Mouse (Mus musculus) kidney, adult 2 months (tissue): ENCODE results near the gene Glis3. TPM values are rescaled to one million over a fixed set of nuclear protein-coding genes. Genes with fewer than 3 reads are reported as not detected.

Source experiments
- DNase-seq: peaks from one replicate; pipeline ENCODE4 v3.0.0; 2021
- H3K27ac ChIP-seq: fragments of 200-500 bp; 2 replicates; pipeline ENCODE4 v1.5.1; 2012; ENCODE audit warnings: low read depth, low read length, control low read depth, inconsistent platforms; ENCODE audit not compliant: insufficient read depth
- H3K27me3 ChIP-seq: fragments of 200-500 bp; replicated peaks from 2 replicates; pipeline ENCODE4 v1.6.1; 2012; ENCODE audit warnings: mild to moderate bottlenecking, moderate library complexity, low read length, inconsistent platforms; ENCODE audit not compliant: control insufficient read depth, insufficient read depth
- H3K36me3 ChIP-seq: fragments of 200-500 bp; 2 replicates; pipeline ENCODE4 v1.6.1; 2012; ENCODE audit warnings: mild to moderate bottlenecking, moderate library complexity, low read length, inconsistent platforms; ENCODE audit not compliant: control insufficient read depth, insufficient read depth
- H3K4me1 ChIP-seq: fragments of 200-500 bp; 2 replicates; pipeline ENCODE4 v1.6.1; 2011; ENCODE audit warnings: low read length; ENCODE audit not compliant: control insufficient read depth, insufficient read depth
- H3K4me3 ChIP-seq: fragments of 200-500 bp; 2 replicates; pipeline ENCODE4 v1.5.1; 2011; ENCODE audit warnings: mild to moderate bottlenecking, low read depth, low read length, control low read depth; ENCODE audit not compliant: insufficient read depth
- CTCF ChIP-seq: fragments of 200-500 bp; conservative IDR thresholded peaks from 2 replicates; pipeline ENCODE4 v1.5.1; 2011; ENCODE audit warnings: low read depth, mild to moderate bottlenecking, control low read depth, low read length, moderate library complexity, mixed read lengths; ENCODE audit not compliant: insufficient read depth, insufficient read length
- POLR2A ChIP-seq: fragments of 200-500 bp; IDR thresholded peaks from one replicate; pipeline ENCODE4 v1.6.1; 2011; ENCODE audit warnings: low read depth, low read length, control low read depth
- WGBS: fragments of 180-500 bp; shearing (Covaris S2); methylation state at CpG from one replicate; pipeline ENCODE4 v1.1.7; 2018; 5-methylcytosine and 5-hydroxymethylcytosine counted together
- polyA plus RNA-seq: library from polyadenylated mRNA; depleted of rRNA; stranded (reverse); fragments of >200 nt; gene quantifications from 2 replicates; pipeline ENCODE4 v1.2.3, GENCODE M21; 2012

Glis3 gene
- polyA plus RNA-seq, 1 experiment = 23.7 TPM

DNA sequence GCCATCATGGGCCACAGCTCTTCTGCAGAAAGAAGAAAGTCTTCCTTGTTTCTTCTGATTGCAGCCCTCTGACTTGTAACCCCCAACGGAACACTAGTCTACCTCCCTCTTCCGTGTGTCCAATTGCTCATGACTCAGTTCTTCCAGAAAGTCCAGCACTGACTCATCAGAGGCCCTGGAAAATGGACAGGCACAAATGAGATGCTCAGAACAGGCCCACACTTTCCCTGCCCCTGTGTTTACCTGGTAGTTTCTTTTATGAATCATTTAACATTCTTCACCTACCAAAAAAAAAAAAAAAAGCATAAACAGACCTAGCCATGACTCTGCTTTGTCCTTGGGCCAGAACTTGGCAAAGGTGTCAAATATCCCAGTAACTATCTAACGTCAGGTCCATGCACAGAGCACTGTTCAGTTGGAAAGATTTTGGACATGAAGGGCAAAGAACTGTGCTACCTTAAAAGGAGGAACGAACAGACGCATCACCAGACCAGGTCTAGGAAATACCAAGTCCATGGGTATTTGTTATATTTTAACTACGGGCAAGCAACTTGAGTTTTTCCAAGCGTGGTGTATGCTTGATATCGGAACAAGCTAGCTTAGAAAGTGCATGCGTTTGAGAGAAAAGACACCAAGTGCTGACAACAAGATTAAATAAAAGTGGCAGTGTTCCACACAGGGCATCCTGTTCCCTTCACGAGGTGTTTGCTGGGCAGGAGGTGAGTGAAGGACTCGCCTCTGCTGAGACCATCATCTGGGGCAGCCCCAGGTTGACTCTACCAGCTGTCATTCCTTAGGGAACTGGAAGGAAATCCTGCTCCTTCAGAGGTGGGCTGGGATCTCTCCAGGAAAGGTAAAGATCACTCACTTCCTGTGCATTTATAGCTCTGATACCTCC is 58.0 kb downstream of the Glis3 start:
- DNase-seq = peak; percentile 94
- WGBS = 31% methylated on average over 11 of the region's 11 CpGs
- Histone ChIP-seq H3K27ac (peak overlapping the region; percentile 93), H3K27me3 (no peaks in the 10 kb centered on the region), H3K36me3 (no peaks in the 10 kb centered on the region), H3K4me1 (peaks cover 40% of the 10 kb centered on the region), H3K4me3 (no peak overlapping the region)
- TF ChIP-seq CTCF (no peak), POLR2A (no peak)

DNA sequence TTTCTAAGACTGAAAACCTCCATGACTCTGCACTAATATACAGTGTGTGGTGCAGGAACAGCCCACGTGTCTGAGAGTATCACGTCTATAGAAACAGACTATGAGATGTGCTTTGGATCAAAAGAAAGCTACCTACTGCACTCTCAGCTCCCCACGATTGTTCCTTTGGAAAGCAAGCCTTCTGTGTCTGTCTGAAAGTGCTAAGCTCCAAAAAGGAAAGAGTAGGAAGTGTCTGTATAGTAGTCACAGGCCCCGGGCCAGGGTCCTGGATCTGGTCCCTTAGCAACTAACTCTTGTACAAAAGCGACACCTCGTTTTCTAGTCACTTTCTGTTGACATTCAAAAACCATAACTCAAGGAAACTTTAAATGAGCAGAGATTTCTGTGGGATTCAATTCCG is 62.1 kb downstream of the Glis3 start:
- Histone ChIP-seq H3K27me3 (no peaks in the 10 kb centered on the region), H3K36me3 (no peaks in the 10 kb centered on the region), H3K4me3 (no peak overlapping the region), H3K4me1 (peaks cover 34% of the 10 kb centered on the region), H3K27ac (peak overlapping the region; percentile 74)
- TF ChIP-seq POLR2A = no peak
- TF ChIP-seq CTCF = no peak
- WGBS = 85% methylated on average over 7 of the region's 7 CpGs
- no peak for DNase-seq

DNA sequence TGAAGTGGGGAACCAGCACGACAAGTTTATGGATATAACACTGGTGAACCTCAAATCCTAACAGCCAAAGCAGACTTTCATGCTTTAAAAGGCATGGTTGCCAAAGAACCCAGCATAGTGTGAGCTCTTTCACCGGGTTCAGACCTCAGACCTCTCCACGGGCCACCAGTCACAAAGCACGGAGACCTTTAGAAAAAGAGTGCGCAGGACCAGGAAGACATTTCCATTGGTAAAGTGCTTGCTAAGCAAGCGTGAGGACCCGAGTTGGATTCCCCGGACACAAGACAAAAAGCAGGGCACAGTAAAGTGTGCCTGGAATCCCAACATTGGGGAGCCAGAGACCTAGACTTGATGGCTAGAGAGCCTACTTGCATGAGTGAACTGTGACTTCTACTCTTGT is 62.7 kb downstream of the Glis3 start:
- no peaks in the 10 kb centered on the region for H3K36me3 ChIP-seq
- peak; percentile 78 for DNase-seq

DNA sequence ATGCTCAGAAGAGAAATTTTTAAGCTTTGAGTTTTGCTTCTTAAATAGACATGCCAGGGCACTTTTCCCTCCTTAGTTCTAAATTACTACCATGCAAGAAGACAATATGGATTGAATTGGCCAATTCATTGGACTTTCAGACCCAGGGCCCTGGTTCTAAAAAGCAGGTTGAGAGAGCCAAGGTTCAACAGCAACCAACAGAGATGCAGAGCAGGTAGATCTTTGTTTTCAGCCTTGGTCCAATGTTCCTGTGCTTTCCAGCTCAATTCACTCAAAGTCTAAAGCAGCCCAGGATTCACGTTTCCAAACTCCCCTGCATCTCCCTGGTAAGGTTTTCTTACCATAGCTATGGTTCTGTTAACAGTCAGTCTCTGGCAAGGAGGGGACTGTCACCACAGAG is 63.4 kb downstream of the Glis3 start:
- Histone ChIP-seq H3K36me3 (no peaks in the 10 kb centered on the region), H3K27ac (peak overlapping the region; percentile 8), H3K4me1 (peaks cover 21% of the 10 kb centered on the region), H3K27me3 (no peaks in the 10 kb centered on the region), H3K4me3 (no peak overlapping the region)
- peak; percentile 57 for DNase-seq
- 58% methylated on average over 1 of the region's 1 CpGs for WGBS
- TF ChIP-seq POLR2A (no peak), CTCF (no peak)

More for the DNA sequence above, 62.7 kb downstream of the Glis3 start:
- Histone ChIP-seq H3K4me3 (no peak overlapping the region), H3K27ac (peak overlapping the region; percentile 74), H3K27me3 (no peaks in the 10 kb centered on the region), H3K4me1 (peaks cover 28% of the 10 kb centered on the region)
- WGBS = 40% methylated on average over 8 of the region's 8 CpGs
- TF ChIP-seq POLR2A (no peak), CTCF (no peak)

DNA sequence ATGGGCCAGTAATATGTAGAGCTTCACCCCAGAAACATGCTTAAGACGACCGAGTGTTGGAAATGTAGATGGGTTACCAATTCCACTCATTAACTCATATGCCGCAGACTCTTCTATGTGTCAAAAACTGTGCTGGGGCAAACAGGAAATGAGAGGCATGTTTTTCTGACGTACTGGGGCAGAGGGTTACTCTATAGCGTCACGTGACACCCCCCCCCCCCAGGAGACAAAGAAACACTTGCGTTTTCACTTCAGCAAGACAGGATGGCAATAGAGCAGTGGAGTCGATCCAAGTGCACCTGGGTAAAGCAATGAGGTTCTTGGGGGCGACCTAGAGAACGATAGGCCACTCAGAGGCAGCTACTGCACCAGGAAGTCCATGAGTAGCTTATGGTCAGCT is 67.6 kb downstream of the Glis3 start:
- H3K27me3 ChIP-seq = no peaks in the 10 kb centered on the region
- H3K36me3 ChIP-seq = no peaks in the 10 kb centered on the region
- no peak overlapping the region for H3K27ac ChIP-seq
- no peak for TF ChIP-seq CTCF
- no peak for TF ChIP-seq POLR2A
- 76% methylated on average over 10 of the region's 10 CpGs for WGBS
- H3K4me1 ChIP-seq = peaks cover 18% of the 10 kb centered on the region
- DNase-seq = no peak
- H3K4me3 ChIP-seq = no peak overlapping the region

DNA sequence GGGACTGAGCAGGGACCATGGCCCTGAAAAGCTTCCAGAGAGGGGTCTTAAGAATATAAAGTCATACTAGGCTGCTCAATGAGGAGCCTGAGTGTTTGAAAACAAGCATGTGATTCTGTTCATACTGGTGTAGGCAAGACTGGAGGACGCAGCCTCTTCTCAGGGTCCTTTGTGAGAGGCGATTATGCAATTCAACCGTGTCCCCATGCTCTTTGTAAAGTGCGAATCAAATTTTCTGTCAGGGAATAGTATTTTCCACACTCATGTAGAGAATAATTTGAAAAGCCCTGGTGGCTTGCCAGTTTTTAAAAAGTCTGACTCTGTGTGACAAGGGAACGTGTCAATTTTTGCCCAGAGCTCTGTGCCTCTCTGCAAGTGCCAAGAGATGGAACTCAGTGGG is 71.1 kb downstream of the Glis3 start:
- Histone ChIP-seq H3K27ac (no peak overlapping the region; the same call in 1 of the 2 replicates), H3K36me3 (no peaks in the 10 kb centered on the region), H3K27me3 (no peaks in the 10 kb centered on the region), H3K4me3 (no peak overlapping the region), H3K4me1 (peaks cover 20% of the 10 kb centered on the region)
- 77% methylated on average over 5 of the region's 5 CpGs for WGBS
- TF ChIP-seq CTCF (no peak), POLR2A (no peak)
- no peak for DNase-seq

DNA sequence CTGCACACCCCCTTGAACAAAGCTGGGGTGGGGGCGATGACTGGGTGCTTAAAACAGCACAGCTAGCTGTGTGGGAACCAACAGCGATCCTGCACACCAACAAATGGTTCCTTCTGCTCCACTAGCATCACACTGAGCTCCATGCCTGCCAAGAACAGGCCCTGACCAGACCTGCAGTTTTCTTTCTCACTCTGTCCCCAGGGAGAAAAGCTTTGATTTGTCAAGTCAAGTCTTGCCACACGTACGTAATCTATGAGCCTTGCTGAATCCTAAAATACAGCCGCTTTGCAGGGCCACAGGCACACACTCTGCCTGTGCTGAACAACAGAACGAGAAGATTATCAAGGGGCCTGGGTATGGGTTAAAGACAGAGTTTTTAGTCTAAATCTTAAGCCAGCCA is 71.6 kb downstream of the Glis3 start:
- TF ChIP-seq CTCF (no peak), POLR2A (no peak)
- Histone ChIP-seq H3K36me3 (no peaks in the 10 kb centered on the region), H3K4me1 (peaks cover 20% of the 10 kb centered on the region), H3K4me3 (no peak overlapping the region), H3K27ac (no peak overlapping the region; the same call in 1 of the 2 replicates), H3K27me3 (no peaks in the 10 kb centered on the region)
- no peak for DNase-seq
- WGBS = 66% methylated on average over 6 of the region's 6 CpGs
